Mouse (Mus musculus) neural tube, embryonic 11.5 days (tissue): ENCODE results near the gene Ift172. TPM values are rescaled to one million over a fixed set of nuclear protein-coding genes. Genes with fewer than 3 reads are reported as not detected.

Experiments used
- ATAC-seq: fragments of 200-750 bp; cut with Nextera tagmentation; 2 replicates; pipeline ENCODE4 v1.8.0; 2017; ENCODE audit warnings: moderate number of reproducible peaks, mild to moderate bottlenecking, moderate TSS enrichment, moderate library complexity; ENCODE audit not compliant: insufficient read depth, low FRiP score, low TSS enrichment
- DNase-seq: peaks from one replicate; pipeline ENCODE4 v3.0.0-alpha.2; 2015; ENCODE audit warnings: low spot score
- H3K27ac ChIP-seq: fragments of 300-500 bp; sonication (generic); 2 replicates; pipeline ENCODE4 v1.5.1; 2014; ENCODE audit warnings: low read depth, mild to moderate bottlenecking, low read length
- H3K27me3 ChIP-seq: fragments of 300-500 bp; sonication (generic); 2 replicates; pipeline ENCODE4 v1.6.1; 2014; ENCODE audit warnings: mild to moderate bottlenecking, low read length, mixed read lengths; ENCODE audit not compliant: control insufficient read depth, insufficient read depth
- H3K36me3 ChIP-seq: fragments of 300-500 bp; sonication (generic); 2 replicates; pipeline ENCODE4 v1.6.1; 2014; ENCODE audit warnings: mild to moderate bottlenecking, low read length, moderate library complexity, mixed read lengths; ENCODE audit not compliant: control insufficient read depth, insufficient read depth
- H3K4me1 ChIP-seq: fragments of 300-500 bp; sonication (generic); 2 replicates; pipeline ENCODE4 v1.6.1; 2014; ENCODE audit warnings: low read length, mixed read lengths; ENCODE audit not compliant: control insufficient read depth, insufficient read depth
- H3K4me2 ChIP-seq: fragments of 300-500 bp; sonication (generic); 2 replicates; pipeline ENCODE4 v1.6.1; 2014; ENCODE audit warnings: low read depth, mild to moderate bottlenecking, moderate library complexity
- H3K4me3 ChIP-seq: fragments of 300-500 bp; sonication (generic); 2 replicates; pipeline ENCODE4 v1.5.1; 2014; ENCODE audit warnings: low read depth, low read length
- H3K9ac ChIP-seq: fragments of 300-500 bp; sonication (generic); 2 replicates; pipeline ENCODE4 v1.6.1; 2014; ENCODE audit warnings: mild to moderate bottlenecking, low read length
- H3K9me3 ChIP-seq: fragments of 300-500 bp; sonication (generic); 2 replicates; pipeline ENCODE4 v1.6.1; 2016; ENCODE audit warnings: low read length; ENCODE audit not compliant: control insufficient read depth
- WGBS: fragments of 180-500 bp; shearing (Covaris S2); extraction: QIAGEN DNeasy Blood & Tissue Kit; methylation state at CpG from one replicate; pipeline ENCODE4 v1.1.7; 2014; 5-methylcytosine and 5-hydroxymethylcytosine counted together
- polyA plus RNA-seq: library from polyadenylated mRNA; unstranded; fragments of >200 nt; fragmentation: Nextera tagmentation; extraction: Ambion mirVana; gene quantifications from 2 replicates; pipeline ENCODE4 v1.2.1, GENCODE M21; 2014

The Ift172 gene
- polyA plus RNA-seq, 1 experiment from 2014 or later = 33.0 TPM

DNA sequence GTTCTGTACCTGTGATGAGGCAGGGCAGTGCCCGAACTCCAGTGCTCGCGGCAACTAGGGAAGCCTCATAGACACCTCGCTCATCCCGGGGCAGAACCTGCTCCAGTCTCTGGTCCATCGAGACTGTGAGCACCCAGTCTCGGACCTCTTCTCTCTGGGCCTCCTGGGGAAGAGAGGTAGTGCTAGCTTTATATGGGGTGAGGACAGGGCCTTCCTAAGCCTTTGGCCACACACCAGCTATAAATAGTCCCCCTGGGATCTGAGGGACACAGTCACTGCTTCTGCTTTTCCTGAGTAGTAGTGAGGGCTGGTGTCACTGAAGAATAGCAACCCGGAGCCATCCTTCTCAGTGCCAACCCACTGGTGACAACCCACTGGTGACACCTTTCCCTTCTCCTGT, 37.1 kb downstream of the Ift172 start:
- Histone ChIP-seq H3K9ac (no peak overlapping the region), H3K27me3 (no peaks in the 10 kb centered on the region), H3K4me3 (no peak overlapping the region), H3K9me3 (no peaks in the 10 kb centered on the region), H3K36me3 (peaks cover 21% of the 10 kb centered on the region), H3K4me1 (peaks cover 9% of the 10 kb centered on the region; the same call in 1 of the 2 replicates), H3K27ac (no peak overlapping the region), H3K4me2 (no peak overlapping the region)
- DNase-seq (no peak), ATAC-seq (no peak)
- WGBS = 91% methylated on average over 8 of the region's 8 CpGs

DNA sequence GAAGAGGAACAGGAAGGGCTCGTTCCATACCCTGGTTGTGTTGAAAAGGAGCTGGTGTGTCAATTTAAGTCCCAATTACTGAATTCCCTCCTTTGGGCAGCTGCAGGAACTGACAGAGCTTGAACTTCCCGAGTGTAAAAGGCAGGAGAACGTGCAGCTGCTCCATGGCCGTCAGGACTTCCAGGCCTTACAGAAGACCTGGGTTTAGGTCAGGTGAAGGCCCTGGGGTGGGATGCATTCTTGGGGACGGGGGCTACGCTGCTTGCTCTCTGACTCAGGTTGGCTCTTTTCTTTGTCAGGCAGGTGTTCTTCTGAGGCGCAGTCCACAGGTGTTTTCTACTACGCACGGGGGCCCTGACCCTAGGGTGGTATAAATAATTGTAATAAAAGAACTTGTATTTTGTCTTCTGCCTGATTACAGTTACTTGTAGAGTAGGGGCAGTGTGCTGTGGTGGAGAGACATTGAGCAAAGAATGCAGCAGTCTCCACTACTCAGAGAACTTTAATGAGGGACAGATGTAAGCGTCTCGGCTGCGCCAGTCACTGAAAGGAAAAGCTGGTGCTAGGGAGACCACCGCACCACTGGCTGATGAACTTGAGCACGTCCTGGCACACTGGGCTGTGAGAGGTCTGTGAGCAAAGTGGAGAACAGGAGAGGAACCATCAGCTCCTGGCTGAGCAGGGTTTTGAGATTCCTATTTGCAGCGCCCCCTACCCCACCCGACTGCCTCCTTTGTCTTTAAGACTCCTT, 37.9 kb downstream of the Ift172 start:
- Histone ChIP-seq H3K4me2 (no peak overlapping the region), H3K27me3 (no peaks in the 10 kb centered on the region), H3K4me1 (peaks cover 9% of the 10 kb centered on the region; the same call in 1 of the 2 replicates), H3K9me3 (no peaks in the 10 kb centered on the region), H3K4me3 (no peak overlapping the region), H3K9ac (no peak overlapping the region), H3K36me3 (peaks cover 21% of the 10 kb centered on the region), H3K27ac (no peak overlapping the region)
- 83% methylated on average over 16 of the region's 16 CpGs for WGBS
- ATAC-seq (no peak), DNase-seq (no peak)

- no peaks in the 10 kb centered on the region for H3K27me3 ChIP-seq
- H3K4me2 ChIP-seq = peak overlapping the region; percentile 15
- H3K4me1 ChIP-seq = peaks cover 9% of the 10 kb centered on the region; the same call in 1 of the 2 replicates
- H3K4me3 ChIP-seq = no peak overlapping the region
- no peak for ATAC-seq
- no peak for DNase-seq
- no peak overlapping the region for H3K27ac ChIP-seq
- 0 out of 2 replicates have a peak overlapping the region, but pooled peaks have one; percentile 12 for H3K9ac ChIP-seq
- H3K9me3 ChIP-seq = no peaks in the 10 kb centered on the region
- WGBS = 50% methylated on average over 10 of the region's 10 CpGs
- peaks cover 25% of the 10 kb centered on the region for H3K36me3 ChIP-seq
These were observed 38.8 kb downstream of the Ift172 start for GRCm38 (mm10) chr5:31252151-31252550.

- no peak for ATAC-seq
- DNase-seq = peak; percentile 25
- Histone ChIP-seq H3K4me1 (peaks cover 9% of the 10 kb centered on the region; the same call in 1 of the 2 replicates), H3K27me3 (no peaks in the 10 kb centered on the region), H3K9ac (peak within 1 kb of the TSS; percentile 12; the same call in 1 of the 2 replicates), H3K4me2 (peak within 1 kb of the TSS; percentile 15), H3K4me3 (peak within 1 kb of the TSS; percentile 8), H3K36me3 (peaks cover 24% of the 10 kb centered on the region), H3K9me3 (no peaks in the 10 kb centered on the region), H3K27ac (no peak within 1 kb of the TSS)
- 8% methylated on average over 47 of the region's 47 CpGs for WGBS
These were observed 39.3 kb downstream of the Ift172 start, which contains the start of gene Krtcap3 for GRCm38 (mm10) chr5:31251541-31252101. TSS of gene Krtcap3 (plus strand) at chr5:31251691.

DNA sequence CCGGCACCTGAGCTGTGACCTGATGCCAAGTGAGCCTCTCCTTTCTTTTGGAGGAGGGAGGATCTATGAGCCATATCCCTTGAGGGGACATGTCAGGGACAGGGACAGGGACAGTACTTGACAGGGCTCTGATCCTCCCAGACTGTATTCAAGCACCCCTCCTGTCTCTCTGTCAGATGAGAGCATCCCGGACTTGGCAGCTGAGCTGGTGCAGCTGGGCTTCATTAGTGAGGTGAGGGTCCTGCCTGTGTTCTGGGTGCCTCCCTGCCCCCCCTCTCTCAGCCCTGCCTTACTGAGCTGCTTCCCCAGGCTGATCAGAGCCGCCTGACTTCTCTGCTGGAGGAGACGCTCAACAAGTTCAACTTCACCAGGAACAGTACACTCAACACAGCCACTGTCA, 40.2 kb downstream of the Ift172 start:
- peaks cover 25% of the 10 kb centered on the region for H3K36me3 ChIP-seq
- ATAC-seq = no peak
- no peak overlapping the region for H3K9ac ChIP-seq

DNA sequence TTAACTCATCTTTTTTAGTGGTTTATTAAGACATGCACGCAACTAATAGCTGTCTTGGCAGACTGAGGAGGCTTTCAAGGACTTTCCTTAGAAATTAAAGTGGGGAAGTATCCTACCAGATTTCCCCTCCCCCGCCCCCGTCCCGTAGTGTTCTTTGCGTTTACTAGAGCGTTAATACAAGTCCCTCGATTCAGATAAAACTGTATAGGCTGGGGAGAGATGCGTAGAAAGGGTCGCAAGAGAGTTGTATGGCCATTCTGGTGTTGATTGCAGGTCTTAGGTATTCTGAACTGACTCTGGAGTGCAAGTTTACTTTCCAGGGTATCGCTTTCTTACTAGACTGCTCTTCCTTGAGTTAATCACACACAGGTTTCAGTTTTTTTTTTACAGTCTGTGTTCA, 48.7 kb downstream of the Ift172 start:
- 38% methylated on average over 10 of the region's 10 CpGs for WGBS
- Histone ChIP-seq H3K9ac (peak overlapping the region; percentile 73), H3K4me1 (peaks cover 7% of the 10 kb centered on the region), H3K27ac (no peak overlapping the region), H3K4me2 (peak overlapping the region; percentile 92), H3K9me3 (no peaks in the 10 kb centered on the region), H3K36me3 (peaks cover 2% of the 10 kb centered on the region; the same call in 1 of the 2 replicates), H3K27me3 (no peaks in the 10 kb centered on the region), H3K4me3 (peak overlapping the region; percentile 67)
- DNase-seq = no peak
- ATAC-seq = no peak

More for the DNA sequence above, 40.2 kb downstream of the Ift172 start:
- H3K4me1 ChIP-seq = peaks cover 9% of the 10 kb centered on the region; the same call in 1 of the 2 replicates
- H3K27ac ChIP-seq = no peak overlapping the region
- 69% methylated on average over 4 of the region's 4 CpGs for WGBS
- no peaks in the 10 kb centered on the region for H3K9me3 ChIP-seq
- no peak overlapping the region for H3K4me2 ChIP-seq
- peak overlapping the region; percentile 6; the same call in 1 of the 2 replicates for H3K4me3 ChIP-seq
- no peak for DNase-seq
- no peaks in the 10 kb centered on the region for H3K27me3 ChIP-seq

GRCm38 (mm10) chr5:31241522-31242034, 49.3 kb downstream of the Ift172 start:
- ATAC-seq (no peak), DNase-seq (no peak)
- Histone ChIP-seq H3K36me3 (peaks cover 2% of the 10 kb centered on the region; the same call in 1 of the 2 replicates), H3K27me3 (no peaks in the 10 kb centered on the region), H3K9ac (peak overlapping the region; percentile 73), H3K4me1 (peaks cover 7% of the 10 kb centered on the region), H3K9me3 (no peaks in the 10 kb centered on the region), H3K4me2 (peak overlapping the region; percentile 92), H3K27ac (peak overlapping the region; percentile 96), H3K4me3 (peak overlapping the region; percentile 67)
- WGBS = 1% methylated on average over 13 of the region's 13 CpGs

- under 1% methylated on average over 54 of the region's 103 CpGs for WGBS
- Histone ChIP-seq H3K4me1 (peaks cover 7% of the 10 kb centered on the region), H3K4me2 (peak within 1 kb of the TSS; percentile 92), H3K9me3 (no peaks in the 10 kb centered on the region), H3K27ac (peak within 1 kb of the TSS; percentile 96), H3K36me3 (no peaks in the 10 kb centered on the region; the same call in 1 of the 2 replicates), H3K9ac (peak within 1 kb of the TSS; percentile 73), H3K4me3 (peak within 1 kb of the TSS; percentile 67), H3K27me3 (no peaks in the 10 kb centered on the region)
- ATAC-seq = peak; percentile 99
- DNase-seq = peak; percentile 98
These were observed 50.0 kb downstream of the Ift172 start, which contains the start of the genes Nrbp1 and Gm9970 for GRCm38 (mm10) chr5:31240637-31241521. TSS of gene Nrbp1 (plus strand) at chr5:31240864. TSS of gene Gm9970 (minus strand) at chr5:31241232.
